Mouse (Mus musculus) kidney, embryonic 14.5 days (tissue): ENCODE measurements around the gene Polr3e. TPM values are rescaled to one million over a fixed set of nuclear protein-coding genes. Genes with fewer than 3 reads are reported as not detected.

Experiments used
- ATAC-seq: fragments of 200-750 bp; cut with Nextera tagmentation; 2 replicates; pipeline ENCODE4 v1.8.0; 2017; ENCODE audit warnings: moderate number of reproducible peaks, mild to moderate bottlenecking, moderate TSS enrichment, moderate library complexity; ENCODE audit not compliant: low FRiP score, low TSS enrichment
- H3K27ac ChIP-seq: fragments of 300-500 bp; sonication (generic); 2 replicates; pipeline ENCODE4 v1.5.1; 2014; ENCODE audit warnings: low read depth, mild to moderate bottlenecking, low read length, moderate library complexity, mixed read lengths
- H3K27me3 ChIP-seq: fragments of 300-500 bp; sonication (generic); 2 replicates; pipeline ENCODE4 v1.6.1; 2014; ENCODE audit warnings: mild to moderate bottlenecking, low read length; ENCODE audit not compliant: control insufficient read depth, insufficient read depth
- H3K36me3 ChIP-seq: fragments of 300-500 bp; sonication (generic); 2 replicates; pipeline ENCODE4 v1.6.1; 2014; ENCODE audit warnings: low read length, mixed read lengths; ENCODE audit not compliant: control insufficient read depth, insufficient read depth
- H3K4me1 ChIP-seq: fragments of 300-500 bp; sonication (generic); 2 replicates; pipeline ENCODE4 v1.6.1; 2014; ENCODE audit warnings: low read length, mixed read lengths; ENCODE audit not compliant: control insufficient read depth, insufficient read depth
- H3K4me2 ChIP-seq: fragments of 300-500 bp; sonication (generic); replicated peaks from 2 replicates; pipeline ENCODE4 v1.6.1; 2014; ENCODE audit warnings: low read depth, mild to moderate bottlenecking, low read length
- H3K4me3 ChIP-seq: fragments of 300-500 bp; sonication (generic); 2 replicates; pipeline ENCODE4 v1.5.1; 2014; ENCODE audit warnings: mild to moderate bottlenecking, low read length
- H3K9ac ChIP-seq: fragments of 300-500 bp; sonication (generic); 2 replicates; pipeline ENCODE4 v1.6.1; 2014; ENCODE audit warnings: low read depth, mild to moderate bottlenecking, low read length, moderate library complexity
- H3K9me3 ChIP-seq: fragments of 300-500 bp; sonication (generic); 2 replicates; pipeline ENCODE4 v1.6.1; 2016; ENCODE audit warnings: low read length; ENCODE audit not compliant: control insufficient read depth
- WGBS: fragments of 180-500 bp; shearing (Covaris S2); extraction: QIAGEN DNeasy Blood & Tissue Kit; methylation state at CpG from one replicate; pipeline ENCODE4 v1.1.7; 2014; 5-methylcytosine and 5-hydroxymethylcytosine counted together
- polyA plus RNA-seq: library from polyadenylated mRNA; unstranded; fragments of >200 nt; fragmentation: Nextera tagmentation; extraction: Ambion mirVana; gene quantifications from 2 replicates; pipeline ENCODE4 v1.2.1, GENCODE M21; 2014

Gene Polr3e
- polyA plus RNA-seq, 1 experiment from 2014 or later = 31.2 TPM

DNA sequence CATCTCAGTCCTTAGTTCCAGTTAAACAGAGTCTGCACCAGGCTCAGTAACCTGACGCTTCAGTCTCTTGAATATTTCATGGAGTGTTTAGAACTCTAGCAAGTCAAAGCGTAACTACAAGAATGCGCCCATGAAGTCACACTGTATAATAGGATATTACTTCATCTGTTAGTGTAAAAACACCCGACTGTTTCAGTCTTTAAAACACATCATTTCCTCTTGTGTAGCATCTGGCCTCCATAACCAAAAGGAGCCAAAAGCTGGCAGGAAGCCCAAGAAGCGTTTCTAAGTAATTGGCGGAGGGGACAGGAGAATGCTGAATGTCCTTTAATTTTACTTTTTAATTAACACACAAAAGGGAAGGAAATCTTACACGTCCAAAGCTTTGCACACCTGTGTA is 59.5 kb downstream of the Polr3e start:
- no peaks in the 10 kb centered on the region for H3K36me3 ChIP-seq
- no peak overlapping the region for H3K4me2 ChIP-seq
- no peak overlapping the region for H3K4me3 ChIP-seq
- no peaks in the 10 kb centered on the region for H3K27me3 ChIP-seq
- H3K27ac ChIP-seq = no peak overlapping the region
- 57% methylated on average over 7 of the region's 7 CpGs for WGBS
- ATAC-seq = no peak
- H3K9me3 ChIP-seq = no peaks in the 10 kb centered on the region
- H3K4me1 ChIP-seq = peaks cover 8% of the 10 kb centered on the region; the same call in 1 of the 2 replicates
- no peak overlapping the region for H3K9ac ChIP-seq

DNA sequence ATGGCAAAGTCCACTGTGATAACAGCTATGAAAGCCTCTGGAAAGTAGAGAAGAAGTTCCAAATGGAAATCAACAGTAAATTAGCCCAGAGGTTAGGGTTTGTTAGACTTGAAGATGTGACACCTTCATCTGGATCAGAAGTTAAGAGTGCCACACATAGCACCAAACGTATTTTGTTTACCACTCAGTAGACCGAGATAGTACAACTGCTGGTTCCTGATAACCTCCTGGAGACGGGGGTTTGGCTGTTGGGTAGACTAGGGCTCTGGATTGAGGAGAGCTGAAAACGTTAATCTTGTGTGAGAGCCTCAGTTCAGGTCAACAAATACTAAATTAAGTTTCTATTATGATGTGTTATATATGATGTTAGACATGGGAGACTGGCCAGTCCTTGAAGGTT is 62.5 kb downstream of the Polr3e start:
- no peak for ATAC-seq
- Histone ChIP-seq H3K9me3 (no peaks in the 10 kb centered on the region), H3K4me1 (peaks cover 8% of the 10 kb centered on the region; the same call in 1 of the 2 replicates), H3K27me3 (no peaks in the 10 kb centered on the region), H3K27ac (no peak overlapping the region), H3K9ac (no peak overlapping the region), H3K36me3 (no peaks in the 10 kb centered on the region), H3K4me3 (no peak overlapping the region), H3K4me2 (no peak overlapping the region)
- 84% methylated on average over 4 of the region's 4 CpGs for WGBS

DNA sequence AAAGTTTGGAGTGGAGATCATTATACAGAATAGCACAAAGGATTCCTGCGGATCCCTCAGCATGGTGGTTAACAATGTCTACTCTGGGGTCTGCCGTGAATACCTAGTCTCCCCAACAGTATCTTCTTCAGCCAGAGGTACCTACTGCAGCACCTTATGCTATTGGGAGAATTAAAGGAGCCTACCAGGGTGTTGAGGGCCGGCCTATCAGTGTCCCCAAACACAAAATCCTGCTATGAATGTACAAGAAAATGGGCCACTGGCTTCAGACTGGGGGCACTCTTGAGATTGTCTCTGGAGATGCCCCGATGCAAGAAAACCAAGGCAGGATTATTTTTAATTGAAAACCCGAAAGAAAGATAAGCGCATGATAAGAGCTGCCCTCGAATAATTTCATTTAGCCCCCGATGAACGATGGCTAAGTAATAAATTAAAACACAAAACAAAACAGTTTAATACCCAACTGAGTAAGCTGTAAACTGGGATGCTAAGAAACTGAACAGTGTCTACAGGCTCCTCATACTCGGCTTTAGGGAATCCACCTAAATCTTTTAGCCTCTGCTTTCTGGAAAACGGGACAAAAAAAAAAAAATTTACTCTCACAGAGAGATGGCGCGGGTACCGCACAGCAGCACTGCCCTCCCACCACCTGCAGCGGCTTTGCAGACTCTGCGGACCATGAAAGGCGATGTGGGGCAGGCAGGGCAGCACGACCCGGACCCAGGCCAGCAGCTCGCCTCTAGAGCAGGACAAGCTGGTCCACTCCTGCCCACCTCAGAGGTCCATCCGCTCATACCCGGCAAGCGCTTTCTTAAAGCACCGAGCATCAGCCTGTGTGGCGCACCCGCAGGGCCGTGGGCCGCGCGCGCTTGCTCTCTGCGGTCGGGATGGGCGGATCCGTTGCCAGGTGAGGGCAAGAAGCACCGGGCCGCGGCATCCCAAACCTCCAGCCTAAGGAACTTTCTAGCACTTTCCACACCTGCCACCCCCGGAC is 63.7 kb downstream of the Polr3e start:
- peak overlapping the region; percentile 80 for H3K9ac ChIP-seq
- H3K27me3 ChIP-seq = no peaks in the 10 kb centered on the region
- peak overlapping the region; percentile 78 for H3K4me2 ChIP-seq
- ATAC-seq = peak; percentile 58
- 7% methylated on average over 39 of the region's 39 CpGs for WGBS
- no peaks in the 10 kb centered on the region for H3K36me3 ChIP-seq
- H3K27ac ChIP-seq = no peak overlapping the region
- H3K9me3 ChIP-seq = no peaks in the 10 kb centered on the region
- peaks cover 8% of the 10 kb centered on the region; the same call in 1 of the 2 replicates for H3K4me1 ChIP-seq
- peak overlapping the region; percentile 93 for H3K4me3 ChIP-seq

DNA sequence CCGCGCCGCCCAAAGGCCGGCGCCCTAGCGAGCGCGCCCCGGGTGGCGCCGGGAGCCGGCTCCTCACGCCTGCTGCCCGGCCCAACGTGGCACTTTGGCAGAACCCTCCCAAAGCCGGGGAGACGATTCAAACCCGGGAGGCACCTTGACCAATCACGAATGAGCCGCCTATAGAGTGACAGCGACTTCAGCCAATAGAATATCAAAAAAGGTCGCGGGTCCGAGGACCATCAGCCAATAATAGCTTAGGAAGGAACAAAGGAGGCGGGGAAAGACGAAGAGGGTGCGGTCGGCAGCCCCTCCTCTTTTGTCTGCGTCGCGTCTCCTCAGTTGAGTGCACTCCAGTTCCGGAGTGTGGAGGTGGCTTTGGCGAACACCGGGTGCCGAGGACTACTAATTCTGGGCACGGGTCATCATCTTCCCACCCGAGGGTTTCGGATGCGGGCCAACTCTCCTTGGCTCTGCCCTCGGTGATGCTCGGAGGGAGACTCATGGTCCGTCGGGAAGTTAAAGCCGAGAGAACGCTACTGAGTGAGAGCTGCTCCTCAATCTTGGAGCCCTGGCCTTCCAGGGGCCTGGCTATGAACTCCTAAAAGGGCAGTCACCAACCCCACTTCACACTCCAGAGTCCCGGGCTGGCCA is 64.8 kb downstream of the Polr3e start, which contains the start of the genes Cdr2 and Mfsd13b:
Gene Cdr2 (minus strand): TSS at position 113 of the 642 bp plus-strand sequence.
Gene Mfsd13b (plus strand): TSS at position 310 of the 642 bp plus-strand sequence.
- WGBS = under 1% methylated on average over 46 of the region's 46 CpGs
- Histone ChIP-seq H3K4me3 (peak within 1 kb of the TSS; percentile 93), H3K27ac (peak within 1 kb of the TSS; percentile 65; the same call in 1 of the 2 replicates), H3K4me1 (peaks cover 8% of the 10 kb centered on the region; the same call in 1 of the 2 replicates), H3K36me3 (no peaks in the 10 kb centered on the region), H3K4me2 (peak within 1 kb of the TSS; percentile 78), H3K27me3 (no peaks in the 10 kb centered on the region), H3K9ac (peak within 1 kb of the TSS; percentile 80), H3K9me3 (no peaks in the 10 kb centered on the region)
- ATAC-seq = peak; percentile 97

DNA sequence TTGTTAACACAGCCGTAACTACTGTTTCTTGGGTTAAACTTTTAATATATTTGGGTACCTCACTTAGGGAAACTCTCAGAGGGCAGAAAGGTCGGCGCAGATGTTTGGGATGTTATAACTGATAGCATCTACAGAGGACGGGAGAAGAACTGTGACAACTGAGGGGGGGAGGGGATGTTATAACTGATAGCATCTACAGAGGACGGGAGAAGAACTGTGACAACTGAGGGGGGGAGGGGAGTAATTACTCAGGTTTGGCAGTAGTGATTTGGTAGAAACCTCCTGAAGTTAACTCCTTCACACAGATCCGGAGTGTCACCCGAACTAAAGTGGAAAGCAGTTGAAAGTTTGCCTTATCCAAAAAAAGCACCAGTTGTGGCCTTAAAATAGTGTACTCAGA is 65.4 kb downstream of the Polr3e start:
- peak overlapping the region; percentile 77 for H3K9ac ChIP-seq
- H3K4me3 ChIP-seq = peak overlapping the region; percentile 93
- WGBS = 3% methylated on average over 7 of the region's 7 CpGs
- H3K4me2 ChIP-seq = peak overlapping the region; percentile 78
- H3K27ac ChIP-seq = no peak overlapping the region; the same call in 1 of the 2 replicates
- no peaks in the 10 kb centered on the region for H3K27me3 ChIP-seq
- peaks cover 8% of the 10 kb centered on the region; the same call in 1 of the 2 replicates for H3K4me1 ChIP-seq
- peak; percentile 7; the same call in 1 of the 2 replicates for ATAC-seq
- H3K36me3 ChIP-seq = no peaks in the 10 kb centered on the region
- no peaks in the 10 kb centered on the region for H3K9me3 ChIP-seq

DNA sequence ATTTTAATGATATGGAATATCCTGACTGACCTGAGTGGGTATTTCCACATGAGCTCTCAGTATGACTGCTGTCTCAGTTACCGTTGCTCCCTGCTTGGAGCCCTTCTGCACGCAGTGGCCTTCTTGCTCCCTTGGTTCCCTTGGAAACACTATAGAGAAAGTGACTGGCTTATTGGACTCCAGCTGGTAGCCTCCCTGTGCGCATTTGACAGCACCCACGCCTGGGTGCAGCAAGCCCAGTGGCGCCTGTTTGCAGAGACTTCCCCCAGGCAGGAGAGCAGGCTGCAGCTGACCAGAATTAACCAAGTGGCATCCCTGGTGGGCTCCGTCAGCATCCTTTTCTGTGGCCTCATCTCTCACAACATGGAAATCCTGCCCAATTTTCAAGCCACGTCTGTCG is 73.6 kb downstream of the Polr3e start:
- Histone ChIP-seq H3K36me3 (no peaks in the 10 kb centered on the region), H3K9me3 (no peaks in the 10 kb centered on the region), H3K4me1 (no peaks in the 10 kb centered on the region), H3K9ac (no peak overlapping the region), H3K27ac (no peak overlapping the region), H3K4me3 (no peak overlapping the region), H3K4me2 (no peak overlapping the region), H3K27me3 (no peaks in the 10 kb centered on the region)
- WGBS = 73% methylated on average over 8 of the region's 8 CpGs
- no peak for ATAC-seq

Other genes with a start within 250 kb of the Polr3e start
- 0.16 and 0.46 TPM in 2 replicates for gene Pdzd9, start 247.4 kb upstream of the Polr3e start, polyA plus RNA-seq
- 14.6 and 23.9 TPM in 2 replicates for gene Mosmo, start 240.1 kb upstream of the Polr3e start, polyA plus RNA-seq
- gene Vwa3a, start 178.4 kb upstream of the Polr3e start, polyA plus RNA-seq = 0.06 and 0.28 TPM in 2 replicates
- not detected in 2 replicates for gene Gm5737, start 105.4 kb upstream of the Polr3e start, polyA plus RNA-seq
- 7.3 and 8.6 TPM in 2 replicates for gene Eef2k, start 74.9 kb upstream of the Polr3e start, polyA plus RNA-seq
- gene Cdr2, start 64.6 kb downstream of the Polr3e start, polyA plus RNA-seq = 10.1 and 13.1 TPM in 2 replicates
- not detected in 2 replicates for gene Mfsd13b, start 64.8 kb downstream of the Polr3e start, polyA plus RNA-seq
- gene Mettl9, start 116.7 kb downstream of the Polr3e start, polyA plus RNA-seq = 189 and 203 TPM in 2 replicates
- 1.4 and 1.7 TPM in 2 replicates for gene Igsf6, start 156.8 kb downstream of the Polr3e start, polyA plus RNA-seq
- not detected in 2 replicates for gene Otoa, start 163.9 kb downstream of the Polr3e start, polyA plus RNA-seq